Mouse (Mus musculus) adrenal gland, postnatal 10 days (tissue): ENCODE results near the gene Ccnb3. TPM values are rescaled to one million over a fixed set of nuclear protein-coding genes. Genes with fewer than 3 reads are reported as not detected.
"Not testable (repeated sequence)": the region's sequence is repeated elsewhere in the genome, so short reads cannot be mapped to it uniquely, and the experiment has no call there.

Experiments
- DNase-seq: peaks from one replicate; pipeline ENCODE4 v3.0.0; 2021; ENCODE audit warnings: mixed read lengths
- long read RNA-seq, 2 experiments: library from polyadenylated mRNA; stranded (forward); transcript quantifications; one replicate each; pipeline ENCODE4 v2.0.0; 2021
- total RNA-seq, 2 experiments: library from RNA; stranded (reverse); gene quantifications; 2 replicates each; pipeline ENCODE4 v1.2.3; 2021

Ccnb3 gene
- total RNA-seq: under 1 TPM in 1 of 2 experiments, not detected in 1; 0.09 TPM
- long read RNA-seq, experiment 1: 0 reads
- long read RNA-seq, experiment 2: 0 reads

DNA sequence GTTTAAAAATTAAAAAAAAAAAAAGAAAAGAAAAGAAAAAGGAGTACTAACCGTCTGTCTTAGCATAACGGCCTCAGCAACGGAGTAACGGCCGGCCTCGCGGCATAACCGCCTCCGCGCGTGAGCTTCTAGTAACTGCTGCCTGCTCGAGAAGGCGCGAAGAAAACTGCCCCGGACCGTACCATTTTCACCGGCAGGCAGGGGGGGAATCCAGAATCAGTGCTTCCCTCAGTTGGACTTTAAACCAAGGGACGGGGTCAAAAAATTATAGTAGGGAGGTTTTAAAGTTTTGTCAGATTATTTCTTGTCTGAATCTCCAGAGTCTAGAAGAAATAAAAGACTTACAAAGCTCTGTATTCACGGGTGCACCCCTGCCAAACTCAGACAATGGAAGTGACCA lies at the start of gene Ccnb3:
Ccnb3 (minus strand) TSS at position 101 of the 400 bp plus-strand sequence.
- no peak for DNase-seq

DNA sequence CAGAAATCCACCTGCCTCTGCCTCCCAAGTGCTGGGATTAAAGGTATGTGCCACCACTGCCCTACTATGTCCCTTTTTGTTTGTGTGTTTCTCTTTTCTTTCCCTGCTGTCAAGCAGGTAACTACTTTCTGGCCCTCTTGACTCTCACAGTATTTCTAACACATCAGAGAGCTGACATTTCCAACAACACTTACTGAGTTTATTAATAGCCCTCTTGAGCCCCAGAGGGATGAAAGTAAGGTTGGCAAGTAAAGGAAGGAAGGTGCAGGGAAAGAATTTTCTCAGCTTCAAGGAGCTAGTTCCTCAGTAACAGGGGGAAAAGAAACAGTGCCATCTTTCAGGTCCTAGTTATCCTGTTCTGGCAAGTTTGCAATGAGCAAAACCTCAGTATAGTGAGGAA lies 48.9 kb upstream of the Ccnb3 start:
- no peak for DNase-seq

DNA sequence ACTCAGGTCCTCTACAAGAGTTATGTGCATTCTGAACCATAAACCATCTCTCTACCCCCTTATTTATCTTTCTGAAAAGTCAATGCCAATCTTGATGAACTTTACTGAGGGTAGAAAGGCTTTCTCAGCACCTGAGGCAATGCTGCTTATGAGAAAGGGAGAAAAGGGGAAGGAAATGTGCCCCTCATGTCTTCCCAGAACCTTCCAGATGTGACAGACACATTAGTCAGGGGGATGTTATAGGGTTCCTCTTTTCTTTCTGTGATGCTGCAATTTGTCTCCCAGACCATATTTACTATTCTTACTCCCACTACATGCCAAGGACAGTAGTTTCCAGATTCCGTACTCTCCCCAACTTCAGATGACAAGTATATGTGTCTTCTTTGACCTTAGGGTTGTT lies 44.5 kb upstream of the Ccnb3 start:
- DNase-seq: no peak

DNA sequence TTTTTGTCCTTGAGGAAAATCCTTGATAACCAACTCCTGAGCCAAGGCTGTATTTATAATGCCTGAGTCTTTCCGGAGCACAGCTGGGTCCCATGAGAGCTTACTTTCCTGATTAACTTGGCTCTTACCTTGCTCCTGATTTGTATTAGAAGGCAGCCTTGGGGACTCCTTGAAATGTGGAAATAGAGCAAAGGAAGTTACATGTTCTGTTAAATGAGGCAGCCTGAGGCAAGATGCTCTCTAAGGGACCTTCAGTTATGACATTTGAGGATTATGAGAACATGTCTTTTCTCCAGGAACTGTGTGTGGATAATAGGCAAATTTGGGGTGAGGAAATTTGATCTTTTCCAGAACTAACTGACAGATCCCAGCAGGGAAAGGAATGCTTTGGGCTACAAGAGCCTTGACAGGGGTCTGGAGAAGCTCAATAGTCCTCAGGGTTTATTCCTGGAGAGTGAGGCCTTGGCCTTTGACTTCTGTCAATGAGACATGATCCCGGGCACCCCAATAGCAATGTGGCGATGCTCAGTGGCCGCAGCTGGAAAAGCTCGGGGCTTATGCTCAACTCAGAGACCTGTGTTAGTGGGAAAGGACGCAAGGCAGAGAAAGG lies 38.5 kb upstream of the Ccnb3 start:
- peak; percentile 1 for DNase-seq

DNA sequence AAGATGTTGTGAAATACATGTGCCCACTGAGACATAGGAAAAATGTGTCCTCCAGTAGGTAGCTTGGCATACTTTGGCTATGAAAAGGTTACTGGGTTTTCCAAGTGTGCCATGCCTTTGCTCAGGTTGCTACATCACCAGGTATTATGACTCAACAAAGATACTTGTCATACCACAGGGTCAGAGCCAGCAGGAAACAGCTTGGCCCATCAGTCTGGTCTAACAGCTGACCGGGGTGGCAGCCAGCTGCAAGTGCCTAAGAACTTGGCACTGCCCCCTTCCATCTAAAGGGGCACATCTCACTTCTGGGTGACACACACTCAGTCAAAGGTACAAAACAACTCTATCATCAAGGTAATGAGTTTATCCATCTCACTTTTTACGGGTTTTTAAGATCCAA lies 26.6 kb upstream of the Ccnb3 start:
- DNase-seq: no peak

DNA sequence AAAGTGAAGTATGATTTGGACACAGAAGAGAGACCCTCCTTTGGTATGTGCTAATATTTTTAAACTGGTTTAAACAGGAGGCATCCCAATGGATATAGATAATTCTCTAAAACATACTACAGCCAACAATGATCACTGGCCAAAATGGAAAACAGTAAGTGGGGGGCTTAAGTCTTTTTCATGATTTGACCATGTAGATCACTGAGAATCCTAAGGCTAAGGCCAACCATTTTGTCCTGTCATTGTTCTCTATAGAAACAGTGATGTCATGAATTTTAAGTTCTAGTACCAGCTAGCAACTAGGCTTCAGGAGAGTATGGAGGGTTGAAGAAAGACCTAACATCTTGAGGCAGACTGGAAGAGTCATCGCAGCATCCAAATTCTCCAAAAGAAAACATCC lies 25.8 kb upstream of the Ccnb3 start, which contains the start of gene Akap4:
Akap4 (plus strand) TSS at position 301 of the 400 bp plus-strand sequence.
- no peak for DNase-seq

DNA sequence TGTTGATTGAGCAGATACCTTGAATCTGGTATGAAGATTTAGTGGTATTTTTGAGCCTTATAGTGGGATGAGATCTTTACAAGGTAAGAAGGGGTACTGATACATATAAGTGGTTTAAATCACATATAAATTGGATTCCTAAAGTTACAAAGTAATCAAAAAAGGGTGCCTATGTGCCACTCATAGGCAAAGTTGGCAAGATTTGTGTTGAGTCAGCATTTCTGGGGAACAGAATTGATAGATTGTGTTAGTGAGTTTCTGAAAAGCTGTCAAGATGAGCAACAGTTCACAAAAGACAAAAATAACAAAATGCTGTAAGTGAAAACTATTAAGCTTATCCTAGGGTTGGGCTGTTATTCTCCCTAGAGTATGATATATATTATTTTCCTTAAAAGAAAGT lies 22.7 kb upstream of the Ccnb3 start:
- no peak for DNase-seq

DNA sequence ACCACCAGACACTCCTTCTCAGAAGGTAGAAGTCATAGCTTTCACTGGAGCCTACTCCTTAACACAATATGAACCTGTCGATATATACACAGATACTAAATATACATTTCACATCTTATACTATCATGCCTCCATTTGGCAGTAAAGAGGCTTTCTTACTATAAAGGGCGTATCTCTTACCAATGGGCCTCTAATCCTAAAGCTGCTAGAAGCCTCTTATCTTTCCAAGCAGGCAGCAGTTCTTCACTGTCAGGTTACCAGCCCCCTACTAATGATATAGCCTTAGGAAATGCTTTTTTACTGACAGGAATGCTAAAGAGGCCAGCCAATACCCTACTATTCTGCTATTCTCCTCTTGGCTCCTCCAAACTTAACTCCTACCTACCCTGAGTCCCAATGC lies 16.2 kb upstream of the Ccnb3 start:
- DNase-seq: no peak

DNA sequence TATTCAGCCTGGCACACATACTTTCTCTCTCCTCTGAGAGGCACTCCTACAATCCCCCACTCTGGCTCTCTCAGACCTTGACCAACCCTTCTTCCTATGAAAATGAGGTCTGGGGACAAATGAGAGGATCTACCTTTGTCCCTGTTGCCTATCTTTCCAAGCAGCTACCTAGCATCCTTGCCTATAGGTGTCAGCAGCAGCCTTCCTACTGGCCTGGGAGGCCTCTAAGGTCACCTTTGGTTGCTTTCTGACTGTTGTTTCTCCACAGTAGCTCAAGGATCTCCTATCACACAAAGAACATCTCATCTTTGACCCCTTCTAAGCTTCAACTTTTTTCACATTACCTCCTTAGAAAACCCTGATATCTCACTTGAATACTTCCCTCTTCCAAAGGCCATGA lies 15.6 kb upstream of the Ccnb3 start:
- no peak for DNase-seq

DNA sequence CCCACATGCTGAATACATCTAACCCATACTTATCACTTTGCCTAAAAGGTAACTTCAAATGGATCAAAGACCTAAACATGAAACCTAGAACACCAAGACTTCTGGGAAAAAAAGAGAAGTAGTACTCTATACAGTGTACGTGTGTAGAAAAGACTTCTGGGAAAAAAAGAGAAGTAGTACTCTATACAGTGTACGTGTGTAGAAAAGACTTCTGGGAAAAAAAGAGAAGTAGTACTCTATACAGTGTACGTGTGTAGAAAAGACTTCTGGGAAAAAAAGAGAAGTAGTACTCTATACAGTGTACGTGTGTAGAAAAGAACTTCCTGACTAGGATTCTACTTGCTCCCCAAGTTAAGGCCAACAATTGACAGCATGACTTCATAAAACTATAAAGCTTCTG lies 57.5 kb downstream of the Ccnb3 start:
- not testable (repeated sequence) for DNase-seq

DNA sequence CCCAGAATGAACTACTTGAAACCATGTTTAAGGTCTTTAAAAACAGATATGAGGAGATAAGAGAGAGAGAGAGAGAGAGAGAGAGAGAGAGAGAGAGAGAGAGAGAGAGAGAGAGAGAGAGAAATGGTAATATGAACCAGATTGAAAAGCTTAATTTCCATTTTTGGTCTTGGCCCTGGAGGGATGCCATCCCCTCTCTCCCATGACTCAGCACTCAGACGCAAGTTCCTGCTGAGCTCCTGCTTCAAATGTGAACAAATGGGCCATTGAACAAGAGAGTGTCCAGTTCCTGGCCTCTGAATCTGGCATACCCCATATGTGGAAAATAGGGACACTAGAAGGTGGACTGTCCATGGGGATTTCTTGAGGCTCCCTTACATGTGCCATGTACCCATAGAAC lies 69.5 kb downstream of the Ccnb3 start:
- no peak for DNase-seq

DNA sequence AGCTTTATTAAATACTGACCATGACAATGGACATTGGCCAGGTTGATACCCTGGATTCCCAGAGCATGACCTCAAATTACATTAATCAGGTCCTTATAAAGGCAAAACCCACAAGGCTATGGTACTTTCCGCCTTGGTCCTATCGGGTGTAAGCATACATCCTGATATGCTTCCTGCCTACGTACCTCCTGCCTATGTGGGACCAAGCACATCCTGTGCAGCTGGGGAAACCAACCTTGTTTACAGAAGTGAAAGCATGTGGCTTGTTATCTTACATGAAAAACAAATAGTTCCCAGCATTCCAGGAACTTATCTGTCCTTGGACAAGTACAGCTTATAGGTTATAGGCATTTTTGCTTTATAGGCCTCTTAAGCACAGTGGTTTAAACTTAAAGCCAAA lies 72.8 kb downstream of the Ccnb3 start:
- no peak for DNase-seq

Other genes with a start within 250 kb of the Ccnb3 start
- not detected for gene Akap4, start 25.9 kb upstream of the Ccnb3 start, total RNA-seq